In the genomic region with DNA sequence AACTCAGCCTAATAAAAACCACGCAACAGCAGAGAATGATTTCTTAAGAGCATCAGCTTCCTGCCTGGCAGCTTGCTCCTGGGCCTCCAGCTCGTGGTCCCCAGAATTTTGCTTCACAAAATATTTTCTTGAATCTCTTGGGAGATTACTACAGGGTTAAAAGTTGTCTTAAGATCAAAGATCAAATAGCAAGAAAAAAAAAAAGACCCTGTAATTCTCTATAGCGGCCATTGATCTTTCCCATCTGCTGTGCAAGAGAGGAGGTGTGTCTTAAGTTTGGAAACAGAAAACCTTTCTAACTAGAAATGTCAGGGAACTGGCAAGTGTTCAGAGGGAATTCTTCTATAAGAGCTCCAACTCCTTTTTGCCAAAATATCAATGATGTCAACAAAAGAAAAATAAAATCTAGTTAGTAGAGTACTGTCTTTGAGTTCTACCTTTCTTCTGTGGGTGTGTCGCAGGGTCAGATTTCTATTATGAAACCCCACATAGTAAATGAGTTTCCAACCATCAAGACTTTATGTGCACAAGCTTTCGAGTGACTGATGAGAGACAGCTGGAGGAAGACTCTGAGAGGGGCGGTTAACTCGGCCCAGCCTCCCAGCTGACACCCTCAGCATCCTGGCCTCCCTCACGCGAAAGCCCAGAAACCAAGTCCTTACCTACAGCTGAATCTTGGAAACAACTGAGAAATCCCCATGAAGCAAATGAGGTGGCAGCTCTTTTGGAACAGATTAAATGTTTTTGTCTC, we compare ENCODE assay signal across 11 mouse cellular contexts. TPM values are rescaled to one million over a fixed set of nuclear protein-coding genes. Genes with fewer than 3 reads are reported as not detected.
DNase-seq lines count a peak whose midpoint lies in the region; ATAC-seq and TF ChIP-seq lines count a peak whose summit lies in the region.
"Had no signal": no experiment of that assay in that cellular context is flagged by ENCODE, and none has a peak within 500 bp of the region (broad histone marks: within the 10 kb centered on the region; RNA-seq: fewer than 3 reads in every experiment).

No protein-coding gene starts in this region.

- intact Hi-C loops in gastrocnemius, adult 2 months (cut with DNase I) = no loop called here

- H3K27ac ChIP-seq in hindbrain, embryonic 15.5 days (replicated peaks) = no peak overlapping the region
- H3K27ac ChIP-seq in limb, embryonic 15.5 days = peak overlapping the region; percentile 44
- H3K27ac ChIP-seq in gastrocnemius, adult 2 months = no peak overlapping the region
- H3K27ac ChIP-seq: midbrain, embryonic 13.5 days had no signal

- H3K27me3 ChIP-seq in hindbrain, embryonic 15.5 days = no peaks in the 10 kb centered on the region
- 0 out of 2 replicates have a peak, but pooled peaks cover 2% of the 10 kb centered on the region for H3K27me3 ChIP-seq in limb, embryonic 15.5 days
- H3K27me3 ChIP-seq: midbrain, embryonic 13.5 days had no signal

- no peak for TF ChIP-seq CTCF in brain, embryonic 14.5 days (IDR thresholded peaks at IDR 0.05; ENCODE audit: borderline replicate concordance, extremely low read depth, insufficient read depth, insufficient read length)
- no peak for TF ChIP-seq CTCF in gastrocnemius, adult 2 months (IDR thresholded peaks at IDR 0.05)

- DNase-seq in heart, adult 11 months = peak; percentile 88
- no peak for DNase-seq in heart, adult 8-10 months (ENCODE audit: low spot score)
- peak; percentile 54 for DNase-seq in brain, embryonic 14.5 days (ENCODE audit: low read depth)
- DNase-seq in gastrocnemius, adult 8-10 months (ENCODE audit: low spot score in 2 of 2) = no peak
- no peak for DNase-seq in adrenal gland, postnatal 36 days
- DNase-seq in gastrocnemius, adult 2 months = no peak
- DNase-seq: B cell, adult 2 months; thymus, adult 18-20 months had no signal

- no peak for TF ChIP-seq POLR2A in brain, embryonic 14.5 days (IDR thresholded peaks at IDR 0.05; ENCODE audit: borderline replicate concordance, extremely low read depth, insufficient read depth, insufficient read length, poor library complexity, severe bottlenecking)

- no peaks in the 10 kb centered on the region for H3K36me3 ChIP-seq in hindbrain, embryonic 15.5 days
- H3K36me3 ChIP-seq in limb, embryonic 15.5 days = no peaks in the 10 kb centered on the region
- H3K36me3 ChIP-seq: midbrain, embryonic 13.5 days had no signal

- H3K9me3 ChIP-seq in hindbrain, embryonic 15.5 days = no peaks in the 10 kb centered on the region
- no peaks in the 10 kb centered on the region for H3K9me3 ChIP-seq in limb, embryonic 15.5 days
- H3K9me3 ChIP-seq: midbrain, embryonic 13.5 days had no signal

- no peak overlapping the region for H3K4me3 ChIP-seq in hindbrain, embryonic 15.5 days
- H3K4me3 ChIP-seq in limb, embryonic 15.5 days = no peak overlapping the region
- H3K4me3 ChIP-seq in gastrocnemius, adult 2 months = no peak overlapping the region
- H3K4me3 ChIP-seq: midbrain, embryonic 13.5 days had no signal

- peaks cover 12% of the 10 kb centered on the region; the same call in 1 of the 2 replicates for H3K4me1 ChIP-seq in hindbrain, embryonic 15.5 days (replicated peaks)
- H3K4me1 ChIP-seq in limb, embryonic 15.5 days = peaks cover 16% of the 10 kb centered on the region; the same call in 1 of the 2 replicates
- H3K4me1 ChIP-seq: midbrain, embryonic 13.5 days had no signal

- WGBS in hindbrain, embryonic 15.5 days = 59% methylated on average over 9 of the region's 9 CpGs
- 22% methylated on average over 9 of the region's 9 CpGs for WGBS in limb, embryonic 15.5 days

- no peak overlapping the region for H3K9ac ChIP-seq in hindbrain, embryonic 15.5 days
- H3K9ac ChIP-seq in limb, embryonic 15.5 days = no peak overlapping the region
- H3K9ac ChIP-seq: midbrain, embryonic 13.5 days had no signal

- no peak overlapping the region for H3K4me2 ChIP-seq in hindbrain, embryonic 15.5 days
- H3K4me2 ChIP-seq in limb, embryonic 15.5 days = no peak overlapping the region
- H3K4me2 ChIP-seq: midbrain, embryonic 13.5 days had no signal

- ATAC-seq in hindbrain, embryonic 15.5 days (ENCODE audit: low FRiP score, low read depth) = 0 out of 2 replicates have a peak, but pooled peaks have one; percentile 24
- ATAC-seq in limb, embryonic 15.5 days (ENCODE audit: insufficient number of reproducible peaks, low FRiP score, low TSS enrichment, low read depth) = 0 out of 2 replicates have a peak, but pooled peaks have one; percentile 19
- ATAC-seq: midbrain, embryonic 13.5 days had no signal

RNA-seq across cellular contexts. Expression of a gene that starts 59.4 kb away (rescaled TPM):
- 1 to 10 TPM; 7.0 to 8.3 (median 7.8) TPM for total RNA-seq in heart, adult 8-10 months (2022)
- 10.5 and 12.6 TPM in 2 replicates for polyA plus RNA-seq in brain, embryonic 14.5 days (2012; rRNA removed)
- polyA plus RNA-seq in hindbrain, embryonic 15.5 days (2015; fragmentation: Nextera tagmentation; extraction: Ambion mirVana) = 25.5 and 26.0 TPM in 2 replicates
- polyA plus RNA-seq in limb, embryonic 15.5 days (2015; fragmentation: Nextera tagmentation; extraction: Ambion mirVana) = 18.8 and 19.2 TPM in 2 replicates
- total RNA-seq in gastrocnemius, adult 8-10 months (2022) = 1 to 10 TPM; 5.3 to 7.3 (median 6.5) TPM
- total RNA-seq in adrenal gland, postnatal 36 days (2021) = 1 to 10 TPM; 5.1 to 7.7 TPM
- 1 to 10 TPM; 5.1 to 5.8 TPM for total RNA-seq in gastrocnemius, adult 2 months (2021)

Comparison
In these comparisons a context has a peak if more than half of its experiments do, and no peak if none do; other contexts are left out.
1. DNase-seq: peak in heart, adult 11 months (single experiment) and brain, embryonic 14.5 days (single experiment); none in heart, adult 8-10 months (single experiment), gastrocnemius, adult 8-10 months (0 of 2), adrenal gland, postnatal 36 days (0 of 2) and gastrocnemius, adult 2 months (single experiment).